Mouse (Mus musculus) macrophage (primary cell): Measurements from ENCODE around the gene Helb. TPM values are rescaled to one million over a fixed set of nuclear protein-coding genes. Genes with fewer than 3 reads are reported as not detected.

Experiments used
- H3K27ac ChIP-seq: fragments of 350-480 bp; formaldehyde crosslinking; 2 replicates; pipeline ENCODE4 v1.9.0; 2021
- H3K36me3 ChIP-seq: fragments of 350-480 bp; formaldehyde crosslinking; 2 replicates; pipeline ENCODE4 v1.9.0; 2021; ENCODE audit errors: inconsistent target
- H3K4me3 ChIP-seq: fragments of 350-480 bp; formaldehyde crosslinking; 2 replicates; pipeline ENCODE4 v1.9.0; 2021; ENCODE audit errors: inconsistent target
- H3K79me2 ChIP-seq: fragments of 350-480 bp; formaldehyde crosslinking; 2 replicates; pipeline ENCODE4 v1.9.0; 2021; ENCODE audit errors: inconsistent target
- WGBS: methylation state at CpG from one replicate; pipeline ENCODE4 v1.1.7; 2026; ENCODE audit warnings: inconsistent platforms; ENCODE audit not compliant: missing documents; 5-methylcytosine and 5-hydroxymethylcytosine counted together
- polyA plus RNA-seq: library from polyadenylated mRNA; stranded (reverse); fragments of 250-400 nt; gene quantifications from 3 replicates; pipeline ENCODE4 v1.2.4, GENCODE M21; 2018; ENCODE audit warnings: inconsistent platforms
- total RNA-seq, 78 experiments: library from RNA; depleted of rRNA; stranded (reverse); fragments of 250-400 nt; gene quantifications; 1 replicate in 9 of 78; 2 replicates in 24 of 78; 3 replicates in 43 of 78; 4 replicates in 2 of 78; pipeline ENCODE4 v1.2.4; 2018; ENCODE audit warnings: inconsistent platforms in 56 of 78

Helb gene
- 10 to 100 TPM in 18 of 26 experiments, 1 to 10 TPM in 8; 4.0 to 47.5 (median 19.6) TPM for total RNA-seq (2018; cell fraction: chromatin; rRNA removed)
- total RNA-seq (2018; cell fraction: cytosol; rRNA removed), result 10 to 100 TPM in 14 of 26 experiments, 1 to 10 TPM in 12; 4.6 to 17.7 (median 10.3) TPM
- total RNA-seq (2018; cell fraction: nucleus; rRNA removed), result 10 to 100 TPM in 16 of 26 experiments, 1 to 10 TPM in 10; 5.0 to 41.1 (median 16.6) TPM
- polyA plus RNA-seq, result 15.0 to 20.3 TPM (median 16.5 TPM) in 3 replicates

DNA sequence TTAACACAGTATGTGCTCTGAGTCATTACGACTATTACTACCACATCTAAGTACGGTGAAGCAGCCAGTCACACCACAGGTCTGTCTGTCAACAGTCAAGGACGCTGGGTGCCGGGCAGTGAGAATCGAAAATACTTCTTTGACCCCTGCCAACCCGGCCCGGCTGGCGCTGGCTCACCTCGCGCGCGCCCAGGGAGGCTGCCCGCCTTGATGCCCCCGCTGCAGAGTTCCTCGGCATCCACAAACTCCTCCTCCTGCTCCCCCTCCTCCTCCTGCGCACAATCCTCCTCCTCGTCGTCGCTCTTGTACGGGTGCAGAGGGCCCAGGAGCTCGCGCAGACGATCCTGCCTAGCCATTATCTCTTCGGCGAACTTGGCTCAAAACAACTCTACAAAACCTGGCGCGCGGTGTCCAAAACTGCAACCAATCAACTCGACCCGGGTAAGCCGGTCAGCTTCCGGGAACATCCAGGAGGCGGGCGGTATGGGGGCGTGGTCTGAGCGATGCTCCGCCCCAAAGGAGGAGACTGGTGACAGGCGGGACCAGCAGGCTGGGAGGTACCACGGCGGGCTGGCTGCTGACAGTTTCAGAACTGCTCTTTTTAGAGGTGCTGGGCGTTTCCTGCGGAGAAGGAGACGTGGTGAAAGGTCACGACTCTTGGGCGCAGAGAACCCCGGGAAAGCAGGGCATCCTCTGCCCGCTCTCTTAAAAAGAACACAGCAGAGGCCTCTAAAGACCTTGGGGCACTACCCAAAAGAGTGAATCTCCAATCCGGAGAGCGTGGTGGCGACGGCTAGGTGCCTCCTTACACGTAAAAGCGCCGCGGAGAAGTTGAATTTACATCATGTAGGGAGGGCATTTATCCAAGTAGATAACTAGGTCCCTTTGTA is at the start of gene Helb:
Gene Helb (minus strand): TSS at position 481 of the 890 bp plus-strand sequence.
- peaks cover 25% of the 10 kb centered on the region for H3K79me2 ChIP-seq
- 2% methylated on average over 50 of the region's 55 CpGs for WGBS

GRCm38 (mm10) chr10:120160533-120160932 is 47.7 kb upstream of the Helb start:
- no peak overlapping the region for H3K4me3 ChIP-seq
- no peak overlapping the region for H3K27ac ChIP-seq
- no peaks in the 10 kb centered on the region for H3K79me2 ChIP-seq
- H3K36me3 ChIP-seq, result no peaks in the 10 kb centered on the region
- 92% methylated on average over 9 of the region's 9 CpGs for whole genome bisulfite sequencing

More for the DNA sequence above, at the start of gene Helb:
- Histone ChIP-seq H3K4me3 (peak within 1 kb of the TSS; percentile 66), H3K36me3 (peaks cover 12% of the 10 kb centered on the region; the same call in 1 of the 2 replicates), H3K27ac (peak within 1 kb of the TSS; percentile 83)

DNA sequence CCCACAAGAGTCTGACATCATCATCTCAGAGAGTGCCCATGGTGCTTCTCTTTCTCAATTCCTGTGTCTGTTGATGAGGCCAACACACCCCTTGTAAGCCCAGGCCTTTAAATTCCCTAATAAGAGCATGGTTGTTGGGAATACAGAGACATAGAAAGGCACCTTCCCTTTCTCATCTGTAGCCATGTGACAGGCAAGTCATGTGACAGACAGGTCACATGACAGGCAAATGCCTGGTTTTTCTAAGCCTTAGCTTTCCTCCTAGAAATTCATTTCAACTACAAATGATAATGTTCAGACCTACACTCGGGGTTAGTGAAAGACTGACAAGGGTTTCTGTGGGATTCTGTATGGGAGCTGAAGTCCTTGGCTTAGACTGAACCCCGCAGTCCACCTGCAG is 41.1 kb upstream of the Helb start:
- Histone ChIP-seq H3K4me3 (no peak overlapping the region), H3K79me2 (no peaks in the 10 kb centered on the region), H3K27ac (no peak overlapping the region), H3K36me3 (no peaks in the 10 kb centered on the region)
- 97% methylated on average over 2 of the region's 2 CpGs for WGBS

GRCm38 (mm10) chr10:120151672-120152071 is 38.9 kb upstream of the Helb start:
- Histone ChIP-seq H3K27ac (no peak overlapping the region), H3K36me3 (no peaks in the 10 kb centered on the region), H3K79me2 (no peaks in the 10 kb centered on the region), H3K4me3 (no peak overlapping the region)
- 96% methylated on average over 7 of the region's 7 CpGs for WGBS

- peak overlapping the region; percentile 5; the same call in 1 of the 2 replicates for H3K4me3 ChIP-seq
- WGBS, result 7% methylated on average over 10 of the region's 10 CpGs
- peak overlapping the region; percentile 97 for H3K27ac ChIP-seq
- H3K79me2 ChIP-seq, result no peaks in the 10 kb centered on the region
- H3K36me3 ChIP-seq, result peaks cover 24% of the 10 kb centered on the region; the same call in 1 of the 2 replicates
Measured at GRCm38 (mm10) chr10:120140916-120141516, 28.2 kb upstream of the Helb start.

DNA sequence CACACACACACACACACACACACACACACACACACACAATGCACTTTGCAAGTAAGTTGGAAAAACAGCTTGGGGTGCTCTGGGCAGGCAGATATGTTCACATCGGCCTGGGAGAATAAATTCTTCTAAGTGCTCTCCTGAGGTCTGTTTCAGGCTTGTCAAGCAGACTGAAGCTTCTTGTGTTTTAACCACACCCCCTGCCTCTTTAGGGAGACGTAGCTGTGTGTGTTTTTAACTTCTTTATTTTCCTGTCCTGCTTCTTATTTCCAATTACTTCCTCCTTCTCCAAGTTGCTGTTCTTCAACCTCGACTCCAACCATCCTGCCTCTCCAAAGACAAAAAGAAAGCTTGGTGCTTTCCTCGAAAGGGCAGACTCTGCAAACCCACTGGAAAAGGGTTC is 27.4 kb upstream of the Helb start:
- Histone ChIP-seq H3K79me2 (no peaks in the 10 kb centered on the region), H3K36me3 (peaks cover 18% of the 10 kb centered on the region; the same call in 1 of the 2 replicates), H3K27ac (peak overlapping the region; percentile 97), H3K4me3 (no peak overlapping the region)
- 13% methylated on average over 4 of the region's 4 CpGs for WGBS

DNA sequence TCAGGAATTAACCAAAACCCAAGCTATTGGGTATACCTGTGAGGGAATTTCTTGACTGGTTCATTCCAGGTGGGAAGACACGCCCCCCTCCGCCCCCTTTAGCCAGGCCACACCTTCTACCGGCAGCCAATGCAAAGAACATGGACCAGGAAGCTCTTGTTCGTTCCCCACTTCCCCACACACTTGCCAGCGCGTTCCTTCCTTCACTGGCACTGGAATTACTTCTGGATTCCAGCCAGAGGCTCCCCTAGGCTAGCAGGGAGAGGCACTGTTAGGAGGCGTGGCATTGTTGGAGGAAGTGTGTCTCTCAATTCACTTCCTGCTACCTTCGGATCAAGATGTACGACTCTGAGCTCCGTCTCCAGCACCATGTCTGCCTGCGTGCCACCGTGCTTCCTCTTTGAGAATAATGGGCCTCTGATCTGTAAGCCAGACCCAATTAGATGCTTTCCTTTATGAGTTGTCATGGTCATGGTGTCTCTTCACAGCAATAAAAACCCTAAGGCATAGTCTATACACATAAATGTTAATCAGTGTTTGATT is 23.3 kb upstream of the Helb start:
- WGBS, result 42% methylated on average over 12 of the region's 12 CpGs
- Histone ChIP-seq H3K36me3 (no peaks in the 10 kb centered on the region), H3K27ac (no peak overlapping the region), H3K79me2 (no peaks in the 10 kb centered on the region), H3K4me3 (no peak overlapping the region)

DNA sequence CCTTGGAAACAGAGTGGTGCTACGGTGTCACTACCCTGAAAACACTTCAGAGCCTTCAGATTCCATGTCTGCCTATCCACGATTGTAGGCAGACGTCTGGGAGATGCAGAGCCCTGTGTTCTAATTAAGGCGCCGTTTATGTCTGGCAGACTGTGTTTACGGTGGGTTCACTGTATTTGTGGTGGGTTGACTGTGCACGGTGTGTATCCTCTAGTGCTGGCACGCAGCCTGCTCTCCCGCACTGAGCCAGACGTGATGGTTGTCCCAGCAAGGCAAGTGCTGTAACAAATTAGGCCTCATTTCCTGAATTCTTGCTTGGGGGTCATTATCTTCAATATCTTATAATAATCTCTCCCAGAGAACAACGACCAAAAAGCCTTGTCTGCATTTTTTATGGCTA is 20.9 kb upstream of the Helb start:
- Histone ChIP-seq H3K27ac (no peak overlapping the region), H3K4me3 (no peak overlapping the region), H3K36me3 (no peaks in the 10 kb centered on the region), H3K79me2 (no peaks in the 10 kb centered on the region)
- WGBS, result 80% methylated on average over 11 of the region's 11 CpGs

DNA sequence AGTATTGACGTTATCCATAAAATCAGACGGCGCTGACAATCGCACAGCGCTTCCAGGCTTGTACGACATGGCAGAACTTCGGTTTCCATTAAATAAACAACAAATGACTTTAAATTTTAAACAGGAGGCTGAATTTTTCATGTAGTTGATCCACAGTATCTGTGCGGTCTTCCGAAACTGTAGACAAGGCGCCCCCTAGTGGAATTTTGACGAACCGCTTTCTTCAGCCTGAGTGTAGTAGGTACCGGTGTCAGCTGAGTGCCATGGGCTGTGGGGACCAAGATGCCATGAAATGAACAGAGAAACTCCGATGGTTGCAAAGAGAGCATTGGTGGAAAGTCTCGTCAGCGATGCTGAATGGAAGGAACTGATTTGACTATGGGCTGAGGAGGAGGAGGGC is 17.8 kb upstream of the Helb start:
- no peaks in the 10 kb centered on the region for H3K79me2 ChIP-seq
- 82% methylated on average over 16 of the region's 16 CpGs for WGBS
- no peak overlapping the region for H3K4me3 ChIP-seq
- H3K27ac ChIP-seq, result no peak overlapping the region
- no peaks in the 10 kb centered on the region for H3K36me3 ChIP-seq

DNA sequence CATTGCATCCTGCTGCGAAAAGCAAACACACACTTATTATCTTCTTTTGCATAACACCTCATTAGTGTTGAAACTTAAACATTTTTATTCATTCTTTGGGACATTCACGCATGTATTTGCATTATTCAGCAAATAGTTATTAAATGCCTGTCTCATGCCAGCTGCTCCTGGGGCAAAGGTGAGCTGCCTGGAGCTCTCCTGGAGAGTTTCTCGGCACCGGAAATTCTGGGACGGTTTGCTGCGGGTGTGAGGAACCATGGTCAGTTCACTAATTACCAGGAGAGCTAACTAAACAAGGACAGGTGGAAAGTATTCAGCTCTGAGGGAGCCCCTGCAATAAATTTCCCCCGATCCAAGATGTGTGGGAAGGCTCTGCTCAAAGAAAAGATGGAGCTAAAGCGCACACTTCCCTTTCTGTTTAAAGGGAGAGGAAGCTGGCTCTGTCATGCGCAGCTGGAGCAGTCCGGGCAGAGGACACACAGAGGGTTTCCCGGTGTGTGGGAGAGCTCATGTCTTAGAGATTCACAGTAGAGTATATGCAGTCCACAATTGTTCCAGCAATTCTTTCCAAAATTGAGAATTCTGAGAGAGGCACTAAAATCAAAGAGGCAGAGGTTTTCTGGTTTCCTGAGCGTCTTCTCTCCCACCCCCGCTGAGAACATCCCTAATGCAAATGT is 16.0 kb upstream of the Helb start:
- 46% methylated on average over 13 of the region's 13 CpGs for WGBS
- H3K27ac ChIP-seq, result no peak overlapping the region
- H3K79me2 ChIP-seq, result no peaks in the 10 kb centered on the region
- no peaks in the 10 kb centered on the region for H3K36me3 ChIP-seq
- H3K4me3 ChIP-seq, result no peak overlapping the region

DNA sequence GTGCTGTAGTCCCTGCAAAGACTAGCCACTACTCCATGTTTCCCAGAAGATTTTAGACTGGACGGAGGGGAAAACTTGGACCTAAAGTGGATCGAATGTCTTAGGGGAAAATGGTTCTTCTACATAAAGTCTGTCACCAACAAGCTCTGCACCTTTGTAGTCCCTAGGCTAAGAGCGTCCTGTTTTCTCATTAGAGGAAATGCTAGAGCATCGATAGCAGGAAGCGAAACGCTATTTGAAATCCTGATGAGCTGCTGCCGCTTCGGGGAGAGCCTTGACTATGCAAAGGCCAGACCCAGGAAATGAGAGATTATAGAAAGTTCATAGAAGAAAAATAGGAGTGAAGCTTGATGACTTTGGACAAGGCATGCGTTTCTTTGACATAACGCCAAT is 12.7 kb upstream of the Helb start:
- 14% methylated on average over 9 of the region's 10 CpGs for WGBS
- H3K4me3 ChIP-seq, result no peak overlapping the region

DNA sequence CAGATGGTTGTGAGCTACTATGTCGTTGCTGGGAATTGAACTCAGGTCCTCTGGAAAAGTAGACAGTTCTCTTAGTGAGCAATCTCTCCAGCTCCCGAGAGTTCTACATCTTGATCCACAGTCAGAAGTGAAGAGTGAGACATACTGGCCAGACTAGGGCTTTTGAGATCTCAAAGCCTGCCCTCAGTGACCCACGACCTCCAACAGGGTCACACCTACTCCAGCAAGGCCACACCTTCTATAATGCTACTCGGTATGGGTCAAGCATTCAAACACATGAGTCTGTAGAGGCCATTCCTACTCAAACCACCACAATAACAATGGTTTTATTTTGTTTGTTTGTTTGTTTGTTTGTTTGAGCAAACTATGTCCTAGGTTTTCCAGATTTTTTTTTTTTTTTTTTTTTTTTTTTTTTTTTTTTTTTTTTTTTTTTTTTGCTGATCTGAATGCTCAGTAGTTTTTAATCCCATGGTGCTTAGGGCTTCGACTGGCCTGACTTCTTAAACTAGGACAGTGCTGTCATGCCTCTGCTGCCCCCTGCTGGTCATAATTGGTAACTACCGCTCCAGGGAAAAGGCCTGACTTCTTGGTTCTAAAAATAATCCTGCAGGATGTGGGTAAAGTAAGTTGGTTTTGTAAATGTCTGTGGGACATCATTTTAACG is 12.1 kb upstream of the Helb start:
- no peaks in the 10 kb centered on the region for H3K36me3 ChIP-seq
- 55% methylated on average over 7 of the region's 7 CpGs for WGBS
- peak overlapping the region; percentile 66 for H3K27ac ChIP-seq
- no peak overlapping the region for H3K4me3 ChIP-seq
- H3K79me2 ChIP-seq, result no peaks in the 10 kb centered on the region

More for the DNA sequence above, 12.7 kb upstream of the Helb start:
- Histone ChIP-seq H3K79me2 (no peaks in the 10 kb centered on the region), H3K36me3 (no peaks in the 10 kb centered on the region), H3K27ac (peak overlapping the region; percentile 66)

DNA sequence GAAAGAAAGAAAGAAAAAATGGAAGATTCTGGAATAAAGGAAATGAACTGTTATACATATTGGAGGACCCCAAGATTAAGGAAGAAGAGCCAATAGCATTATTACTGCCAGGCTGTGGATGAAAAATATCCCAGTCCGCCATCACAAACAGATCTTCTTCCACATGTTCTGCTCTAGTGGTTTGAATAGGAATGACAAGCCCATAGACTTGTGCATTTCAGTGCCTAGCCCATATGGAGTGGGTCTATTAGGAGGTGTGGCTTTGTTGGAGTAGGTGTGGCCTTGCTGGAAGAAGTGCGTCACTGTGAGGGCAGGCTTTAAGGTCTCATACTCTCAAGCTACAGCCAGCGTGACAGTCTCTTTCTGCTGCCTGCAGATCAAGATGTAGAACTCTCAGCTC is 10.9 kb upstream of the Helb start:
- H3K4me3 ChIP-seq, result no peak overlapping the region
- H3K27ac ChIP-seq, result no peak overlapping the region
- no peaks in the 10 kb centered on the region for H3K79me2 ChIP-seq
- no peaks in the 10 kb centered on the region for H3K36me3 ChIP-seq
- 93% methylated on average over 3 of the region's 3 CpGs for WGBS

GRCm38 (mm10) chr10:120115249-120115648 is 2.5 kb upstream of the Helb start:
- H3K79me2 ChIP-seq, result peaks cover 20% of the 10 kb centered on the region
- H3K36me3 ChIP-seq, result no peaks in the 10 kb centered on the region
- H3K4me3 ChIP-seq, result no peak overlapping the region
- no peak overlapping the region for H3K27ac ChIP-seq
- 88% methylated on average over 1 of the region's 1 CpGs for WGBS
